ENCODE assay signal across 27 mouse cellular contexts in genomic region chr9:108734626-108735025, GRCm38 (mm10).
"Had no signal": no experiment of that assay in that cellular context is flagged by ENCODE, and none has a peak within 500 bp of the region (broad histone marks: within the 10 kb centered on the region; RNA-seq: fewer than 3 reads in every experiment).

No protein-coding gene starts in this region.

- H3K4me3 ChIP-seq: gastrocnemius, adult 2 months; heart, embryonic 10.5 days; heart, embryonic 12.5 days; hindbrain, embryonic 10.5 days; hindbrain, embryonic 12.5 days; hindbrain, embryonic 15.5 days; kidney, embryonic 15.5 days; limb, embryonic 13.5 days; limb, embryonic 15.5 days; liver, embryonic 12.5 days had no signal

- H3K4me1 ChIP-seq: heart, embryonic 10.5 days; heart, embryonic 12.5 days; hindbrain, embryonic 10.5 days; hindbrain, embryonic 12.5 days; hindbrain, embryonic 15.5 days; kidney, embryonic 15.5 days; limb, embryonic 13.5 days; limb, embryonic 15.5 days; liver, embryonic 12.5 days had no signal

- ATAC-seq: hindbrain, postnatal 0 days; intestine, embryonic 16.5 days; liver, embryonic 12.5 days had no signal

- H3K9me3 ChIP-seq: heart, embryonic 10.5 days; heart, embryonic 12.5 days; hindbrain, embryonic 10.5 days; hindbrain, embryonic 12.5 days; hindbrain, embryonic 15.5 days; kidney, embryonic 15.5 days; limb, embryonic 13.5 days; limb, embryonic 15.5 days; liver, embryonic 12.5 days had no signal

- H3K9ac ChIP-seq: heart, embryonic 12.5 days; hindbrain, embryonic 12.5 days; hindbrain, embryonic 15.5 days; kidney, embryonic 15.5 days; limb, embryonic 13.5 days; limb, embryonic 15.5 days; liver, embryonic 12.5 days; liver, embryonic 14.5 days had no signal

- H3K4me2 ChIP-seq: heart, embryonic 12.5 days; hindbrain, embryonic 12.5 days; hindbrain, embryonic 15.5 days; kidney, embryonic 15.5 days; limb, embryonic 13.5 days; limb, embryonic 15.5 days; liver, embryonic 12.5 days had no signal

- DNase-seq: gastrocnemius, adult 2 months; gastrocnemius, postnatal 10 days; gastrocnemius, postnatal 25 days; heart, adult 18-20 months; heart, postnatal 10 days; heart, postnatal 4 days; kidney, adult 11 months; kidney, adult 2 months; kidney, adult 9 months; kidney, postnatal 14 days; kidney, postnatal 36 days; layer of hippocampus, adult 9-11 months; layer of hippocampus, postnatal 36 days; left cerebral cortex, postnatal 4 days had no signal

- H3K27me3 ChIP-seq: heart, embryonic 12.5 days; hindbrain, embryonic 12.5 days; hindbrain, embryonic 15.5 days; kidney, embryonic 15.5 days; limb, embryonic 13.5 days; limb, embryonic 15.5 days; liver, embryonic 12.5 days had no signal

- H3K27ac ChIP-seq: gastrocnemius, adult 2 months; heart, embryonic 10.5 days; hindbrain, embryonic 10.5 days; hindbrain, embryonic 12.5 days; hindbrain, embryonic 15.5 days; hindbrain, postnatal 0 days; kidney, embryonic 15.5 days; kidney, postnatal 0 days; limb, embryonic 13.5 days; limb, embryonic 15.5 days; liver, embryonic 12.5 days; liver, embryonic 14.5 days had no signal
